Mouse (Mus musculus) kidney, adult 11 months (tissue): ENCODE data around the gene Galr3.
"Not testable (repeated sequence)": the region's sequence is repeated elsewhere in the genome, so short reads cannot be mapped to it uniquely, and the experiment has no call there.

Experiments used
- DNase-seq: peaks from one replicate; pipeline ENCODE4 v3.0.0; 2022

Gene Galr3

GRCm38 (mm10) chr15:79041585-79041984, at the start of gene Galr3:
Gene Galr3, plus strand, starts transcription at chr15:79041885.
- no peak for DNase-seq

GRCm38 (mm10) chr15:78992235-78992634, 49.5 kb upstream of the Galr3 start:
- DNase-seq: no peak

- no peak for DNase-seq
Measured at GRCm38 (mm10) chr15:78992925-78993324, 48.8 kb upstream of the Galr3 start.

- DNase-seq: peak; percentile 30
Measured at GRCm38 (mm10) chr15:78995916-78996315, 45.8 kb upstream of the Galr3 start.

GRCm38 (mm10) chr15:78996663-78997062, 45.0 kb upstream of the Galr3 start:
- DNase-seq: no peak

- no peak for DNase-seq
Measured at GRCm38 (mm10) chr15:78998348-78998747, 43.3 kb upstream of the Galr3 start.

- no peak for DNase-seq
Measured at GRCm38 (mm10) chr15:78999586-78999985, 42.1 kb upstream of the Galr3 start.

- no peak for DNase-seq
Measured at GRCm38 (mm10) chr15:79000357-79000791, 41.3 kb upstream of the Galr3 start.

- no peak for DNase-seq
Measured at GRCm38 (mm10) chr15:79001559-79001958, 40.1 kb upstream of the Galr3 start.

- DNase-seq: peak; percentile 81
Measured at GRCm38 (mm10) chr15:79002036-79002435, 39.6 kb upstream of the Galr3 start.

- DNase-seq: no peak
Measured at GRCm38 (mm10) chr15:79003079-79003478, 38.6 kb upstream of the Galr3 start.

GRCm38 (mm10) chr15:79005581-79005980, 36.1 kb upstream of the Galr3 start:
- no peak for DNase-seq

GRCm38 (mm10) chr15:79006638-79007037, 35.0 kb upstream of the Galr3 start:
- DNase-seq: no peak

- DNase-seq: no peak
Measured at GRCm38 (mm10) chr15:79007059-79007458, 34.6 kb upstream of the Galr3 start.

GRCm38 (mm10) chr15:79007836-79008235, 33.8 kb upstream of the Galr3 start:
- DNase-seq: not testable (repeated sequence)

GRCm38 (mm10) chr15:79009734-79010133, 32.0 kb upstream of the Galr3 start:
- no peak for DNase-seq

- no peak for DNase-seq
Measured at GRCm38 (mm10) chr15:79011550-79011949, 30.1 kb upstream of the Galr3 start.

- DNase-seq: no peak
Measured at GRCm38 (mm10) chr15:79013382-79013781, 28.3 kb upstream of the Galr3 start.

- DNase-seq: no peak
Measured at GRCm38 (mm10) chr15:79018191-79018590, 23.5 kb upstream of the Galr3 start.

- DNase-seq: no peak
Measured at GRCm38 (mm10) chr15:79018886-79019285, 22.8 kb upstream of the Galr3 start.

GRCm38 (mm10) chr15:79022671-79023230, 18.9 kb upstream of the Galr3 start:
- DNase-seq: peak; percentile 28

GRCm38 (mm10) chr15:79023366-79023765, 18.3 kb upstream of the Galr3 start:
- DNase-seq: no peak

GRCm38 (mm10) chr15:79025687-79026308, 15.9 kb upstream of the Galr3 start:
- peak; percentile 53 for DNase-seq

GRCm38 (mm10) chr15:79026511-79027290, 15.0 kb upstream of the Galr3 start:
- DNase-seq: peak; percentile 75
